Mouse (Mus musculus) layer of hippocampus, adult 18-20 months (tissue): Measurements from ENCODE around the gene Ern1. TPM values are rescaled to one million over a fixed set of nuclear protein-coding genes. Genes with fewer than 3 reads are reported as not detected.
"Not testable (repeated sequence)": the region's sequence is repeated elsewhere in the genome, so short reads cannot be mapped to it uniquely, and the experiment has no call there.

Experiments
- DNase-seq, 2 experiments: peaks; one replicate each; pipeline ENCODE4 v3.0.0; 2022; ENCODE audit warnings: low spot score in 2 of 2
- total RNA-seq, 2 experiments: library from RNA; stranded (reverse); gene quantifications; 2 replicates each; pipeline ENCODE4 v1.2.3; 2021

Ern1 gene
- total RNA-seq, 2 experiments from 2014 or later: 10.0 TPM

DNA sequence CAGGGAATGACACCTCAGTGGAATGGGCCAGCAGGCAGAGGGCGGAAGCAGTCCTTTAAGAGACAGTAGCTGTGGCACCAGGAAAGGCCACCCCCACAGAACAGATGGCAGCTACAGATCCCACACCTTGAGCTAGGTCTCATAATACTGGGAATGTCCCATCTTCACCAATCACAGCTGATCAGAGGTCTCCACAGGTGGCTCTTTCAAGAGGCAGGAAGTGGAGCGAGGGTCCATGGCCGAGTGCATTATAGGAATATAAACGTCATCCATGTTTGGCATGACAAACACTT lies 15.7 kb upstream of the Ern1 start:
- peak; percentile 43 to 63 for DNase-seq

DNA sequence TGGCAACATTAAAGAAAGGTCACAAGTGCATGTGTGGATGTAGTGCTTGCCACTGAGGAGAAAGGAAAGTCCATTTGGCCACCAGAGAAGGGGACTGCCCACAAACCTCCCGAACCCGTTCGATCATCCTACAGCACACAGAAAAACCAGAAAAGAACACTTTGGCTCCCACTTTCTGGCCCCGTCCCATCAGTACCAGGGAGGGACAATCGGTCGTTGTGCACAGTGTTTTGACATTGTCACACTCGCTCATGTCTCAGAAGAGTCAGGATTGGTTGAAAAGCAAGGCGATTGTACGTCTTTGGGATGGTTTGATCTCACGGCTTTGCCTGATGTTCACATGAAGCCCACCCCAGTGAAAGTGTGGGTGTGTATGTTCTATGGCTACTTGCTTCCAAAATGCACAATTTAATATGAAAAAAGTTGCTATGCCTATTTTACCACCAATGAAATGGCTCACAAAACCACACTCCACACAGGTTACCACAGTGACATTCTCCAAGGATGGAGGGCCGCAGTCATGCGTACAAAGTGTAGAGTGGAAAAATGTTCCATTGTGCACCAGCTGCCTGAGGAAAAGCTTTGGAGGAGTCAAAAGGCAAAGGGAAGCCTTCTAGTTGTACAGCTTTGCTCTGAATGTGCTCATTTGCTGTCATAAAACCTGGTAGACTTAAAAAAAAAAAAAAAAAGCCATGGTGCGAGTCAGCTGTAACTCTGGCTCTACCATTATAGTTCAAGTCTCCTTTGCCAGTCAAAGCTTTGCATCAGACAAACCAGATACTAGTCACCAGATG lies 15.2 kb upstream of the Ern1 start:
- DNase-seq: no peak

DNA sequence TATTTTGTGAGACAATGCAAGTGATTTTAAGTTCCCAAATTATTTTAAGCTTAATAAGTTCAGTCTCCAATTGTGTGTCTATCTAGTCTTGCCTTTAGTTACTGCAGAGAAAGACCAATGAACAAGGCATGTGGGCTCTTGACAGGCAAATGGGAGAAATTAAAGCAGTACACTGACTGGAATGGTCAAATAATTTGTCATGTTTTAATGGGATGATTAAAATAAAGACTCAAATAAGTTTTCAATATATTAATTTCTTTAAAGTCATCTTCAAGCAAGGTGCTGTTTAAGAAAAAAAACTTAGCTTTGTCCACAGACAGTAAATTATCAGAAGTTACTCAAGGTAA lies 14.5 kb upstream of the Ern1 start:
- DNase-seq: no peak

DNA sequence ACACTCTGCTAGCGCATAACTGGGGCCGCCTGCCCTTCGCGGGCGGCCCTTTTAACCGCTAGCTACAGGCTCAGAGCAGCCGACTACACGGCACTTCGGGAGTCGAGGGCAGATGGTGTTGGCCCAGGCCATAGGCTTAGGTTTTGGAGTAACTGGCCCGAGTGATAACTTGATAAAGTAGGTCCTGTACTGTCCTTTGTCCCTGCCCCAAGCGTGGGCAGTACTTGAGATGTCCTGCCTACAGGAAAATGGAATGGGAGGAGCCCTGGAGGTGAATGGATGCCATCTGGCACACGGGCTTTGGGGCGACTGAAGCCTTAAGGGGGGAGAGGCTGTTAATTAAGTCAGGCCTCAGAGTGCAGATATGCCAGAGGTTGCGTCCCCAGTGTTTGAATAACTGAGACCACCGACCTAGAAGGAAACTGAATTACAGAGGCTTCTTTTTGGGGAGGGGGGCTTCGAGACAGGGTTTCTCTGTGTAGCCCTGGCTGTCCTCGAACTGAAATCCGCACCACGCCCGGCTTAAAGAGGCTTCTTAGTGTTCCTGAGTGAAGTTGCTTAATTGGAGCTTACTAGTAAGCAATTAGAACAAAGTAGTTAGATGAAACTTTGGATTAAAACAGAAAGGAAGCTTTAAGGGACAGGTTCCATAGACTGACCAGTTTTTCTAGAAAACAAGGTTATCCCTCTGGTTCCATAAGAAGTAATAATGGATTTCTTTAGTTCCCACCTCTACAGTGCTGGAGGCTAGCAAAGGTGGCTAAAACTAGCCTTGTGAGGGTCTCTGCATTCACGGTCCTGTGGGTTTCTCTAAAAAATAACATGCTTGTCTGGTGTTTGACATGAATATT lies 13.9 kb upstream of the Ern1 start:
- DNase-seq: peak in 1 of 2 experiments; percentile 55

DNA sequence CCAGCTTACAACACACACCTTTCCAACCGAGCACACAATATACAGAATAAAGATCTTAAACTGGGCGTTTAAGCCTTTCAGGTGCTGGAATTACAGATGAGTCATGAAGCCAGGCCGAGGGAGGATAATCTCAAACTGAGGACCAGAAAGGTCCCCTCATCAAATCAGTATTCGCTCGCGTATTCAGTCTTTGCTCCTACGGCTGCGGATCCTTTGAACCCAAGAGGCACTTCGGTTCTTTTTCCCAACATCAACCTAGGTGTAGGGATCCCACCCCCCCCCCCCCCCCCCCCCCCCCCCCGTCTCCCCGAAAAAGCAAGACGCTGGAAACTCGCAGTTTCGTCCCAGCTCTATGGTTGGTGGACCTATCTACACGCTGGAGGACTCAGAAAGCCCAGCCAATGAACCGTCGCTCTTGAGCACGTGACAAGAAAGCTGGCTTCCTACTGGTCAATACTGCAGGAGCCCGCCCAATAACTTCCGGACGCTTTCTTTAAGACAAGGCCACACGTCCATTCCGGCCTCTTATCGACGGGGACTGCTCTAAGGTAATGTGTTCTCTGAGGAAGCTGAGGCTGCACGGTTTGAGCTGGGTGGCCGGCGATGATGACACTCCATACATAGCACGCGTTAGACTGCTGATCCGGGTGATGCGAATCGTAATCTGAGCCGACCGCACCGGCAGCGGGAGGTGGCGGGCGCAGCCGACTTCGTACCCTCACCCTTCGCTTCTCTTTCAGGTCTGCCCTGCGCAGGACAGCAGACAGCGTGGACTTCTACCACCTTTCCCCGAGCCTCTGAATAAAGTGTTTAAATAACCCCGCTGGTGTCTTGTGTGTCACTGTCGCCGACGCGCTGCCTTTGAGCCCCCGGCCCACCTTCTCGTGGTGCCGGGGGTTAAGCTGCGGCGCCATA lies 13.0 kb upstream of the Ern1 start:
- peak; percentile 92 to 99 for DNase-seq

DNA sequence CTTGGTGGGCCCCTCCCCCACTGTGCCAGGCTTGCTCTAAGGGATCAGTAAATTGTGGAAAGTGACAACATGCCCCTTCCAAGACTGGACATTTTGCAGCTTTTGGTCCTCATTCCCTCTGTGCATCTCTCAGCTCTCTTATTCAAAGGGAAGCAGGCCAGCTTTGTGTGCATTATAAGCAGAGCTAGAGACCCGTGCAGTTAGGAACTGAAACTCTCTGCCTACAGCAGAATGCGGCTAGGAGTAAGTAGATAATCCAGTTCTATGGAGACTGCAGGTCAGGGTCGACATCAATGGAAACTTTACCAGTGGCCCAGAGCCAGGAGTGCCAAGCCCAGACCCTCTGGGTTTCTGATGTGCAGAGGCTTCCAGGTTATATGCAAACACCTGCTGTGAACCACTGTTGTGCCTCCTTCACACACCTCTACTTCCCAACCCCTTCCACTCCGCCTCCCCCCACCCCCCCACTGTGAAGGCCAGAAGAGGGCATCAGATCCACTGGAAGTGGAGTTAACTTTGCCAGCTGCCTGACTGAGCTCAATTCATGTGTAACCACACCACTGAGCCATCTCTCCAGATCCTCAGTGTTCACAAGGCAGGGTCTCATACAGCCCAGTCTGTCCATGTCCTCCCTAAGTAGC lies 11.2 kb upstream of the Ern1 start:
- no peak for DNase-seq

DNA sequence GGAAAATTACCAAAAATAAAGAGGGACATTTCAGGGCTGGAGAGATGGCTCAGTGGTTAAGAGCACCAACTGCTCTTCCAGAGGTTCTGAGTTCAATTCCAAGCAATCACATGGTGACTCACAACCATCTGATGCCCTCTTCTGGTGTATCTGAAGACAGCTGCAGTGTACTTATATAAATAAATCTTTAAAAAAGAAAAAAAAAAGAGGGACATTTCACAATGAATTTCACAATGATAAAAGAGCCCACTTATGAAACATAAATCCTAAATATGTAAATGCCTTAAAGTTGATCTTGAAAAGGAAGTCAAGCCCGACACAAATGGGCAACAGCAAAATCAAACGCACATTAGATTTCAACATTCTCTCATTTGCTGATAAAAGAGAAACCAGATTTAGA lies 10.3 kb upstream of the Ern1 start:
- DNase-seq: no peak

DNA sequence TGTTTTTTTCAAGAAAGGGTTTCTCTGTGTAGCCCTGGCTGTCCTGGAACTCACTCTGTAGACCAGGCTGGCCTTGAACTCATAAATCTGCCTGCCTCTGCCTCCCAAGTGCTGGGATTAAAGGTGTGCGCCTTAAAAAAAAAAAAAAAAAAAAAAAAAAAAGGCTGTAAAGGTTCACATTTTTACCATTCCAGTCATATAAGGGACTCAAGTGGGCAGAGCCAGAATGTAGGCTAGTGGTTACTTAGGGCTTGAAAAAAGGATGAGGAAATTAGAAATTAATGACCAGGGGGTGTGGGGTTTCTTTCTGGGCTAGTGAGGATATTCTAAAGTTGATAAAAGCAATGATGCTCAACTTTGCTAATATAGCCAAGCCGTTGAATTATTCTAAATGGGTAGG lies 9.4 kb upstream of the Ern1 start:
- not testable (repeated sequence) for DNase-seq

DNA sequence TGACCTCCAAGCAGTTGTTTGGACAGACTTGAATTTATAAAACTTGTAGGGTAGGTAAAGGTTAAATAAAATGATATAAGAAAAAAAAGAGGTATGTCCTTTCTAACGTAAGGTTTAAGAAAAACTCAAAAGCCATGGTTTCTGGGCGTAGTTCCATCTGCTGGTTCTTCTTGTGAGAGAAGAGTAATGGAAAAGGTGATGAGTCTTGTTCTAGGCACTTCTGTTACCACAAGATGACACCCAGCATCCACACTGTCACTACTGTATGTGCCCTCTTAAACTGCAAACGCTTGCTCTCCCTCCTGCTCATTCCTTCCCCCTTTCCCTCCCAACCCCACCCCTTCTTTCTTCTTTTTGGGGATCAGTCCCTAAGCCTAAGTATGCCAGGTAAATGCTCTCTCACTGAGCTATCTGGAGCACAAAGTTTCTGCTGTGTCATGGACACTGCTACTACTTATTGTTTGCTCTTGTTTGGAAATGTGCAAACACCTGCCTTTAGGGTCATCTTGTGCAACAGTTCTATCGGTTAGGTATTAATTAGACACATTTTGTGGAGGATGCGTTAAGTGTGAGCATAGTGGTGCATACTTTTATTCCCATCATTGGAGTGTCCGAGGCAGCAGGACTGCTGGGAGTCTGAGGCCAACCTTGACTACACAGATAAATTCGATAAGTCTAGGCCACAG lies 5.5 kb upstream of the Ern1 start:
- no peak for DNase-seq

DNA sequence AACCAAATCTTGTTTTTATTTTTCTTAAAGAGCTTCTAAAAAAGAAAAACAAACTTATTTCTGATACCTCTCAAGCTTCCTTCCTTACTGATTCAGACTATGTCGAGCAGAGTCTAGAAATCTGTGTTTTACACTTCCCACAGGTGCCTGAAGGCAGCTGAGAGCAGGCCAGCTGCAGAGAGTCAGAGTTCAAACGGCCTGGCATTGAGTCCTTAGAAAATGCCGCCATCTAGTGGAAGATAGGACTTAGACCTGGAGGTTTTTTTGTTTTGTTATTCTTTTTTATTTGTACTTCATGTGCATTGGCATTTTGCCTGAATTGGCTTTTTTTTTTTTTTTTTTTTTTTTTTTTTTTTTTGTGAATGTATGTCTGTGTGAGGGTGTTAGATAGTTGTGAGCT lies 3.7 kb upstream of the Ern1 start:
- DNase-seq: peak in 1 of 2 experiments; percentile 61

DNA sequence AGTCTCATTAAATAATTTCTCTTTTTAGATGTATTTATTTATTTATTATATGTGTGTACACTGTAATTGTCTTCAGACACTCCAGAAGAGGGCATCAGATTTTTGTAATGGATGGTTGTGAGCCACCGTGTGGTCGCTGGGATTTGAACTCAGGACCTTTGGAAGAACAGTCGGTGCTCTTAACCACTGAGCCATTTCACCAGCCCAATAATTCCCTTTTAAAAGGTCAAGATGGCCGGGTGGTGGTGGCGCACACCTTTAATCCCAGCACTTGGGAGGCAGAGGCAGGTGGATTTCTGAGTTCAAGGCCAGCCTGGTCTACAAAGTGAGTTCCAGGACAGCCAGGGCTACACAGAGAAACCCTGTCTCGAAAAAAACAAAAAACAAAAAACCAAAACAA lies 2.9 kb upstream of the Ern1 start:
- DNase-seq: not testable (repeated sequence)

DNA sequence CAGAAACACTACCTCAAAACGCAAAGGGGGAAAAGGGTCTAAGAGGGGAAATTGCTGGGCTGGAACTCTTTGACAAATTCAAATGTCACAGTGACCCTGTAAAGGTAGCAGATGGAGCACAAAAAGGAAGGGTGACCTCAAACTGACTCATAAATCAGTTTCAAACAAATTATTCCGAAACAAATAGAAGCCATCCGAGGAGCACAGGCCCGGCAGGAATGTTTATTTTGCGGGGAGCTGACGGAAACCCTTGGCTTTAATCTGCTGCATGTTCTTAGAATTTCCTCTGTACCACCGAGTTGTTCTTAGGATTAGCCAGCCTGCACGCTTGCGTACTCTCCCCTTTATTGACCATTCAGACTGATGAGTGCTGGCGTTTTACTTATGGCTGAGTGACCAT lies 2.4 kb upstream of the Ern1 start:
- no peak for DNase-seq

DNA sequence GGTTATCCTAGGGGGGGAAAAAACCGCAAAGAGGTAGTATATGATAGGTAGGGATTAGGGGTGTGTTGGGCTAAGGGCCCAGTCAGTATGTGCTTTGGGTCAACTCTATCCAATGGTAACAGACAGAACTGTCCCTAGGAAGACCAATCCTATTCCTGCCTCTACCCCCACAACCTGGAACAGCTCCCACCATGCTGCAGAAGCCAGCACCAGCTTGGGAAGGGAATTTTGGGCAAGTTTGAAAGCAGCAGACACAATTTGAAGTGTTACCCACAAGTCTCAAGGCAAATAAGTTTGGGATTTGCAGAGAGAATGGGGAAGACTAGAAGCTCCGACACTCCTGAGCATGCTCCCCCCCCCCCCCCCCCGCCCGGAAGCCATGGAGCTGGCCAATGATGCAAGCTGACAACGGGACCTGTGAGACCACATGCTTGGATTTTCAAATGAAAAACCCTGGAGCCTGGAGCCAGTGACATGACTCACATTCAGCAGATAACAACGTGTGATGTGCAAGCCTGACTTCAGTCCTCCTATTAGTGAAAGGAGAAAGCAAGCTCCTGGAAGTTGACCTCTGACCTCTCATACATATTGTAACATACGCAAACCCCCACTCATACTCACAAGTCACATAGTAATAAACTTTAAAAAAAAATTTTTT lies 1.5 kb upstream of the Ern1 start:
- no peak for DNase-seq

DNA sequence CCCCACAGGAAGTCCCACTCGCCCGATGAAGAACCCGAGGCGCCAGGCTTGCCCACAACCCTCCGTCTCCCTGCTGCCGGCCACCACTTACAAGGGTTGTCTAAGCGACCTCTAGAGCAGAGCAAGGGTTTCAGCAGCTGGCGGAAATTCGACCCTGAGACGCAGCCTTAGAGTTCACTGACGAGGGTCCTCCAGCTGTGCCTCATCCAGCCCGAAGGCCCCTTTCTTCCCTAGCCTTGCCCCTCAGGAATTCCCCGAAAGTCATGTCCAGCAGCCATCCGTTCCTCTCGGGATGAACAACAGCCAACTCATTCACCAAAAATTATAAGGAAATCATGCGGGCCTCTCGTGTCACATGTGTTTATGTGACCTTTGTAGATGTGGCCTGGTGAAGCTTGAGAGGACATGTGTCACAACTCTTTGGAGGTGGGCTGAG lies 492 bp upstream of the Ern1 start:
- DNase-seq: no peak

DNA sequence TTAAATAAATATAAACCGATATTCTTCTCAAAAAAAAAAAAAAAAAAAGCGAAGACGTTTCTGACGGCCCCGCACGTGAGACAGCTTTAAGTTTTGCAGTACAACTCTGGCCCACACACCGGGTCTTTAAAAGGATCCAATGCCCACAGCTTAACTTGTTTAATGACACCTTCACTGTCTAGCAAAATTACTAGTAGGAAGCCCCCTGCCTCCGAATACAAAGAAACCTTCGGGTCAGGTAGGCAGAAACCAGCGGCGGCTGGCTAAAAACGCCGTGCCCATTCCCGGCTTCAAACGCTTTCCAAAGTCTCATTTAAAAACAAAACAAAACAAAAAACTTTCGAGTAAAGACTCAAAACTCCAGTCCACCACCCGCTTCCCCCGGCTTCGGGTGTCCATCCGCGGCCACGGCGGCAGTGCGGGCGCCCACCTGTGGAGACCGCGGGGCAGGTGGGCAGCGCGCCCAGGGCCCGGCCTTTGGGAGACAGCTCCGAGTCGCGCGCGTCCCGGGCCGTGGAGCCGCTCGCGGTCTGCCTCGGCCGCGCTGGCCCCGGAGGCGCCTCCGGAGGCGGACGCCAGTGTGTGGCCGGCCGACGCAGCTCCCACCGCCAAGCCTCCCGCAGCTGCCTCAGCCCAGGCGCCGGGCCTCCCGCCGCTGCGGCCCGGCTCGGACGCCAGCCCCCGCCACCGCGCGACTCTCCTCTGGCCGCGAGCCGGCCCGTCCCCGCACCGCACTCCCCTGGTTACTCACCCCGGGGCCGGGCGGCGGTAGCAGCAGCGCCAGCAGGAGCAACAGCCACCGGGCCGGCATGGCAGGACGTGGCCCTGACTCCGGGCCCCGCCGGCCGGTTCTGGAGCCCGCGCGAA lies 553 bp downstream of the Ern1 start:
- no peak for DNase-seq

DNA sequence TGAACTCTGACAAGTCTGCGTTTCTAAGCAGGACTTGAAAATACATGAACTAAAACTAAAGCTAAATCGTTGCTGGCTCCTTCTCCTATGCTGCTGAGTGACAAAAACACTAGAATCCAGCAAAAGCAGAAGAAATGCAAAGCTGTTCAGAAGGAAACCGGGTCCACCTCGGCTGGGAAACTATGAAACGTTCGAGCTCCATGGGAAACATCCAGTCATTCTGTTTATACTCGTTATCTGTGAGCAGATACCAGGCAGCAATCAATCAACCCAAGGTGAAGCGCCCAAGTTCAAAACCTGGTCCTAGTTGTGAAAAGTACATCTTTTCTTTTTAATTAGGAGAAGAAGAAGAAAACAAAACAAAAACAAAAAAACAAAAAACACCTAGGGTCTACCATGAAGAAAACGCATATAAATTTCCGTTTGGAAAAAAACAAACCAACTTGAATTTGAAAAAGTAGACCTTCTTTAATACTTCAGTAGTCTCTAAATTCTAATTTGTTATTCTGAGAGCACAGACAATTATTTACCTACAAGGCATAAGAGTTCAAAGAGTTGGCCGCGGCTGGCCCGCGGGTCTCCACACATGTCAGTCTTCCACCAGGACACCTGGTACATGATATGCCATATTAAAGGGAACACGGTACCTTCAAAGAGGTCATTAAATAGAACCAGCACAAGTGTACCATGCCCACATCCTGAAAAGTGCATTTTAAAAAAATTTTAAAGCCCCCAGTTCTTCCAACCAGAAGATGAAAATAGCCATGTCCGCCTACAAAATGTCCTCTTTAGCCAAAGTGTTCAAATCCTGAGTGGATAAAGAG lies 1.4 kb downstream of the Ern1 start:
- DNase-seq: no peak

DNA sequence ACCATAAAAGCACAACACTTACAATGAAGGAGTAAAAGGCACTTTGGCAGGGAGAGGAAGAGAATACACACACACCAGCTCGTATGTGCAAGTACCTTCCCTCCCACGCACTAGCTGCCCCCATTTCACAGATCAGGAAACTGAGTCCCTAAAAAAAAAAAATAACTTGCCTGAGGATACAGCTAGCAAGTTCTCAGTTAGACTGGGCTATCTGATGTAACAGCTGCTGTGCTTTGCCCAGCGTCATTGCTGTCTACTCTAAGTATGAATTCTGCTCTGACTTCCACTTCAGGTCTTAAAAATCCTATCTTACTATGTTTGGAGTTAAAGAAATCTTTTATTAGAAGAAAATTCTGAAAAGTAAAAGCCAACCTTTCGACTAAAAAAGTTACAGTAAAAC lies 2.0 kb downstream of the Ern1 start:
- no peak for DNase-seq

DNA sequence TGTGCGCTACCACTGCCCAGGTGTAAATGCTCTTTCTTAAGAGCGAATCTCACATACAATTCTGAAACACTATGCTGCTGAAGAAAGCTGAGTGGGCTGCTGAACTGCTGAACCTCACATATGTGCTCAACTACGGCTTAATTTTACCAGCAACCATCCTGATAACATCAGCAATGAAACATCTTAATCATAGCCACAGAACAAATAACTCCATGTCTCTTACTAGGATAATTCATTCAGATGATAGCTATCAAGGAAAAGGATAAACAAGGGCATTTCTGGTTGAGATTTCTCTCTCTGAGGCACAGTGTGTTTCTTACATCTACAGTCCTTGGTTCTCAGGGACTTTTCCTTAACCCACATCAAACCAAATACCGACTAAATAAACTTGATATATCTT lies 2.8 kb downstream of the Ern1 start:
- no peak for DNase-seq
